Mouse (Mus musculus): ENCODE measurements at regions not wholly inside any gene's neighbourhood (a gene's known extent, or its start where the extent isn't known, plus 50 kb on each side); places are given as distances from the start of the nearest gene placed in this dataset.

DNA sequence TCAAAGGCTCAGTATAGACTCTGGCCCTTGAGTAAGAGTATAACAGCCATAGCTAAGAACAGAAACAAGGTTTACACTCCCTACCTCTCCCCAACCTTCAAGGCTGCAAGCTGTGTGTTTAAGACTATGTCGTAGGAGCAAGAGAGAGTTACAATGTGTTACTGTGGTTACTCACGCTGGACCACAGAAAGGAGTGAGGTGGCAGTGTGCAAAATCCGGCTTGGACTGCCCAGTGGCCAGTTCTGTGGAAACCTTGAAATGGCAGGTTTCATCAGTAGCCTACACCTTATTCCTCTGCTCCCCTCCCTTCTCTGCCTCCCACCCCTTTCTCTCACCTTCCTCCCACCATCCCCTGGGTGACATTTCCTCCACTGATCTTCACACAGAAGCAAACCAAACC, 114.3 kb upstream of the Ado start:
- TF ChIP-seq CTCF (IDR thresholded peaks at IDR 0.05; ENCODE audit: extremely low read depth, insufficient read length, insufficient replicate concordance, low read depth, low read length), result no peak
- no peak for TF ChIP-seq POLR2A (IDR thresholded peaks at IDR 0.05; ENCODE audit: low read depth, low read length)

Data from small intestine, adult 2 months (tissue).